Mouse (Mus musculus) T-helper 2 cell (primary cell): ENCODE results near the gene Stag1.
"Not testable (repeated sequence)": the region's sequence is repeated elsewhere in the genome, so short reads cannot be mapped to it uniquely, and the experiment has no call there.

Experiments
- in situ Hi-C: fragments of 300-600 bp; cut with MboI, MseI; formaldehyde crosslinking; loops from one replicate; pipeline ENCODE4 v1.15.1; 2025; ENCODE audit warnings: high pct_unique_total_duplicates

Gene Stag1

DNA sequence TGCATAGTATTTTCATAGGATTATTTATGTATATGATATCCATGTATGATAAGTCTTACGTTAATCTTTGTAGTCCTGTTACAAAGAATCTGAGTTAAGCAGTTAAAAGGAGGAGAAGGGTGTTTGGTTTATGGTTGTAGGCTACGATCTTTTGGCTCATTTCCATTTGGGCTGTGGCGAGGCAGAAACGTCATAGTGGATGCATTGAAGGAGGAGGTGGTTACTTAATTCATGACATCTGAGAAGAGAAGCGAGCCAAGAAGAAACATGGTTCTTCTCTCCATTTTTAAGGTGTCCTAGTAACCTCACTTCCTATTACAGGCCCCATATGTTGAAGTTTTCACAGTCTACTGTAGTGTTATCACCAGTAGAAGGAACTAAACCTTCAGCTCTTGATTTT is 72.6 kb downstream of the Stag1 start:
- in situ Hi-C loops: no loop called here

DNA sequence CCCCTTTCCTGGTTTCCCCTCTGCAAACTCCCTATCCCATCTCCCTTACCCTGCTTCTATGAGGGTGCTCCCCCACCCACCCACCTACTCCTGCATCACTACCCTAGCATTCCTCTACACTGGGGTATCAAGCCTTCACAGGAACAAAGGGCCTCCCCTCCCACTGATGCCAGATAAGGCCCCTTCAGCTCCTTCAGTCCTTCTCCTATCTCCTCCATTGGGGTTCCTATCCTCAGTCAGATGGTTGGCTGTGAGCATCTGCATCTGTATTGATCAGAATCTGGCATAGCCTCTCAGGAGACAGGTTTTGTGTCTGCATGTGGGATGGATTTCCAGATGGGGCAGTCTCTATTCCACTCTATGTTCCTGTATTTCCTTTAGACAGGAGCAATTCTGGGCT is 81.4 kb downstream of the Stag1 start:
- in situ Hi-C loops: no loop called here

DNA sequence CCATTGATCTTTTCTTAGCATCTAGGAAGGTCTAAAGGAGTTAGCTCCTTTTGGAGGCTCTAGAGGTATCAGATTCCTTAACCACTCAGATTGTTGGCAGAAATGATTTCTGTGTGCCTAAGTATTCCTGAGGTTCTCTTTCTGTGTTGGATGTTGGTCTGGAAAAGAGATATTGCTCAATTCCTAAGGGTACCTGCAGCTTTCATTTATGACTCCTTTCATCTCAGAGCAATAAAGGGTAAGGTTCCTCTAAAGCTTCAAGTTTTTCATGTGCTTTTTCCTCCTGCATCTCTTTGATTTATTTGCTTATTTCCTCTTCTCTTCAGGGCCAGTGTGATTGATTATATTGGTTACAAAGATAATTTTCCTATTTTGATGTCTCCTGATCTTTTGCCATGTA is 84.7 kb downstream of the Stag1 start:
- in situ Hi-C loops: no loop called here

DNA sequence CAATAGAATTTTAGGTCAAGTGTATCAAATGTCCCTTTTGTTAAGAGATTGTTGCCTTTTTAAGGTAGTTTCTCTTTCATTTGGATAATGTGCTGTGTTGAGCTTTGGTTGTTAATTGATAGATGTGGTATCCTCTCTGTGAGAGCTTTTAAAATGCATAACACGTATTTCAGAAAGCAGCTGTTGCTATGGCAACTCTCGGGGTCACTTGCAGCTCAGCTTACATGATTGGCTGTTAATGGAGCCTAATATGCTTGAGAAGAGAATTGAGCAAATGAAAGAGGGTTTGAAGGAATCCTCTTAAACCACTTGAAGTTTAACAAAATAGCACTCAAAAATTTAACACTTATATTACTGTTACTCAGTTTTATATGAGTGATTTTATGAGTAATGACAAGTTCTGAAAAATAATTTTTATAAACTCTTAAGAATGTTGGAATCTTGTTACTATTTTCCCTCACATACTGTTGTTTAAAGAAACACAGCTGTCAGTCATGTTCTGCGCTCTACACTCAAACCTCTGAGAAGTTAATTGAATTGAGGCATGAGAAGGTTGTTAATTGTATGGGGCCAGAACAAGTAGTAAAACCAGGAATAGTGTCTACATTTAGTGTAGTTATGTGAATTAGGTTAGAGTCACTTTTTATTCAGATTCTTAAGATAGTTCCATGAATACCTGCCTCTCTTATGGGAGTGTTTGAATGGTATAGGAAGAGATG is 88.3 kb downstream of the Stag1 start:
- in situ Hi-C loops: no loop called here

DNA sequence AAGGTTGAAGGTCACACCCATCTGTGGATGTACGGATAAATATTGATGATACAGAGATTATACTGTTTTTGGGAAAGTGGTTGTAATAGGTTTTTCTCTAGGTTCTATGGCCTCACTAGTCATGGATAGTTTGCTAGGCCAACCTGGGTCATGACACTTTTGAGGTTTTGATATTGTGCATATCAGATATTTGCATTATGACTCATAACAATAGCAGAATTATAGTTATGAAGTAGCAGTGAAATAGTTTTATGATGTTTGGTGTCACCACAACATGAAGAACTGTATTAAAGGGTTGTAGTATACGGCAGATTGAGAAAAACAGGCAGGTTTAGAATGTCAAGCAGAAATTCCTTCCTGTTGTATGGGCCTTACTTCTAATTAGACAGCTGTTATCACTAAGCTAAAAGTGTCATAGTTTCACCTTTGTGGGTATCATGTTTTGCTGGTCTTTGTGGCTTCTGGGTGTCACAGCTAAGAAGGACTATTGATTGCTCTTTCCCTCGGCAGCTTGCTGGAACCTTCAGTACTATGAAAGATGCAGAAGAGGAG is 92.2 kb downstream of the Stag1 start:
- in situ Hi-C loops: loop anchor here (5.0 kb wide), 1 partner anchor 33 kb away; no protein-coding TSS in a partner anchor

DNA sequence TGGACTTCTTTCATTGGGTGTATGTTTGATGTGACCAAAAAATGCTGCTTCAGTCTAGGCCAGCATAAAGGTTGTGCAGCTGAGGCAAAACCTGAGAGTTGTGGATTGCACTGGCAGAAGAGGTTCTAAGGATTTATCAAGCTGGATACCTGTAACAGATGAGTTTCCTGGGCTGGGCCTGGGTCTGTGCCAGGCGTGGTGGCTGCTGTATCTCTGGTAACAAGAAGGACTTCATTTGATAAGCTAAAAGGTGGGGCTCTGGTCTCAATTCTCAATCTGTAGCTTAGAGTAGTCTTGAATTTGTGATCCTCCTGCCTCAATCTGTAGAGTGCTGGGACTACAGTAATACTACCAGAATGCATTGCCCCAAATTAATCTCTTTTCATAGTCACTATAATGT is 94.6 kb downstream of the Stag1 start:
- in situ Hi-C loops: loop anchor here (5.0 kb wide), 1 partner anchor 35 kb away; no protein-coding TSS in a partner anchor

DNA sequence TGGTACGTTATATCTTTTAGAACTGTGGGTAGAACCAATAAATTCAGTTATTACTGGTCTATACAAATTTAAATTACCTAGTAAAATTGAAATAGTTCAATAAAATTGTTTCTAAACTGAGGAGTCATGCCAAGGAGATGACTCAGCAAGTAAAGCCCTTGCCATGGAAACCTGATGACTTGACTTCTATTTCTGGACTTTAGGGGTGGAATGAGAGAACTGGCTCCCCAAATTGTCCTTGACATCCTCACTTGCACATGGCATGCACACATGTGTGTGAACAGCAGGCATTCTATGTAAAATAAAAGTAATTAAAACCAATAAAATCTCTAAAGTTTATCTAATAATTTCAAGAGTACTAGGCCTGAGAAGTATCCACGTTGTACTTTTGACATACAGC is 98.9 kb downstream of the Stag1 start:
- in situ Hi-C loops: no loop called here

DNA sequence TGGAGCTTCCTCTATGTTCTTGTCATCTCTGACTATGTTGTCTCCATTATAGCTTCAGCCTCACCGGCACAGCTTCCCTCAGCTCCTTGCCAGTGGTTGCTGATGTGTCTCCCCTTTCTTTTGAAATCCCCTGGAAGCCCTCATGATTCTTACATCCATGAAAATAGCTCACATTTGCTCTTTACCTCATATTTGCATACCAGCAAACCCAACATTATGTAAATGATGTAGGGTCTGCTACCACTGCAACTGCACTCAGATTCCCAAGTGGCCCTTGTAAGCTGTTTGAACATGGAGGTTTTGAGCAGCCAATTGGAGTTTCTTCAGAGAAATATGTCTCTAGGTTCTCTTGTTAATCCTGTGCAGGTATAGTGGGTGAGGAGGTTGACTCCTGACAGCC is 110.0 kb downstream of the Stag1 start:
- in situ Hi-C loops: no loop called here

DNA sequence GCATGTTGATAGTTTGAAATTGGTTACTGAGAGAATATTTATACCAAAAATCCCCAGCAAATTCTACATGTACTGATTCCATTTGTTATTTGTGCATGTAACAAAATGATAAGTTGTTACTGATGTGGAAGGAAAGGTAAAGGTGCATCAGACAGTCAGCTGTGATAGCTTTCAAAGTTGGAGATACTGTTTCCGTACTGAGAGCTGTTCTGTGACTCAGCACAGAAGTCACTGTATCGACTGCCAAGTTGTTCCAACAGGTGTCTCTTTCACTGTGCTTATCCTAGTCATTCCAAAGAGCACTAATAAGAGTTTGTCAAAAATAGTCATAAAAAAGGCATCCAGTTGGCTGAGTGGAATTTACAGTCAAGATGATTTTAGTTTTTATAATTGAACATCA is 114.1 kb downstream of the Stag1 start:
- in situ Hi-C loops: no loop called here

DNA sequence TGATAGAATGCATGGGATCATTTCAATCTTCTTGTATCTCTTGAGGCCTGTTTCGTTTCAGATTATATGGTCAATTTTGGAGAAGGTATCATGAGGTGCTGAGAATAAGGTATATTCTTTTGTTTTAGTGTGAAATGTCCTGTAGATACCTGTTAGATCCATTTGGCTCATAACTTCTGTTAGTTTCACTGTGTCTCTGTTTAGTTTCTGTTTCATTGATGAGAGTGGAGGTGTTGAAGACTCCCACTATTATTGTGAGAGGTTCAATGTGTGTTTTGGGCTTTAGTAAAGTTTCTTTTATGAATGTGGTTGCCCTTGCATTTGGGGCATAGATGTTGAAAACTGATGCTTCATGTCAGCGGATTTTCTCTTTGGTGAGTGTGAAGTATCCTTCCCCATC is 127.2 kb downstream of the Stag1 start:
- in situ Hi-C loops: loop anchor here (25.0 kb wide), 1 partner anchor 1163 kb away; the partner anchor contains the start of gene Armc8

DNA sequence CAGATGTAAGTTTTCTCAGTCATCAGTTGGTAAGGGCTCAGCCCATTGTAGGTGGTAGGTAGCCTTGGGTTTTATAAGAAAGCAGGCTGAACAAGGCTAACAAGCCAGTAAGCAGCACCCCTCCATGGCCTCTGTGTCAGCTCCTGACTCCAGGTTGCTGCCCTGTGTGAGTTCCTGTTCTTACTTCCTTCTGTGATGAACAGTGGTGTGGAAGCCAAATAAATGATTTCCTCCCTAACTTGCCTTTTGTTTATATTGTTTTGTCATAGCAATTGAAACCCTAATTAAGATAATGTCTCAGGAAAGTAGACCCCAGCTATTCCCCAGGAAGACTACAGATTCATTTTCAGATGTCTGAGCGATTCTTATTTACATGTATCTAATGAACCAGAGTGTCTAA is 134.2 kb downstream of the Stag1 start:
- in situ Hi-C loops: loop anchor here (25.0 kb wide), 1 partner anchor 1170 kb away; the partner anchor contains the start of gene Armc8

DNA sequence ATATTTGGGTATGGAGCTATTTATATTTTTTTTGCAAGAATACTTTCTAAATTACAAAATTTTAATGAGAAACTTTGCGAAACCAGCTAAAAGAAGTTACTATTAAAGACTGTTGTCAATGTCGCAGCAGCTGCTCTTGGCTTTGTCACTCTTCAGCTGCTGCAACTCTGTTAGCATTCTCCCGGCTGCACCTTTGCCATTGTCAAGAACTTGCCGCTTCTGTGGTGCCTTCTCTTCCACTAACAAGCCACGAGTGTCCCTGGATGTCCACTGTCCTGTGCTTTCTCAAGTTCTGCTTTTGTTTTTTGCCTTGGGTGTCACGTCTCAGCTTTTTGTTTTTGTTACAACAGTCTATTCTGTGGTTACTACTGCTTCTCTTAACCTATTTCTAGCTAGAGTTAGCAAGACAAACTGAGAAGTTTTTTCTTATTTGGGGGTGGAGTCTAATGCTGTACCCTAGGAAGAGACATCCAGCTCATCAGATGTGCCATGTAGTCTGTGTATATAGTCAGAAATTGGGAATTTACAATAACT is 136.4 kb downstream of the Stag1 start:
- in situ Hi-C loops: loop anchor here (25.0 kb wide), 1 partner anchor 1172 kb away; the partner anchor contains the start of gene Armc8

DNA sequence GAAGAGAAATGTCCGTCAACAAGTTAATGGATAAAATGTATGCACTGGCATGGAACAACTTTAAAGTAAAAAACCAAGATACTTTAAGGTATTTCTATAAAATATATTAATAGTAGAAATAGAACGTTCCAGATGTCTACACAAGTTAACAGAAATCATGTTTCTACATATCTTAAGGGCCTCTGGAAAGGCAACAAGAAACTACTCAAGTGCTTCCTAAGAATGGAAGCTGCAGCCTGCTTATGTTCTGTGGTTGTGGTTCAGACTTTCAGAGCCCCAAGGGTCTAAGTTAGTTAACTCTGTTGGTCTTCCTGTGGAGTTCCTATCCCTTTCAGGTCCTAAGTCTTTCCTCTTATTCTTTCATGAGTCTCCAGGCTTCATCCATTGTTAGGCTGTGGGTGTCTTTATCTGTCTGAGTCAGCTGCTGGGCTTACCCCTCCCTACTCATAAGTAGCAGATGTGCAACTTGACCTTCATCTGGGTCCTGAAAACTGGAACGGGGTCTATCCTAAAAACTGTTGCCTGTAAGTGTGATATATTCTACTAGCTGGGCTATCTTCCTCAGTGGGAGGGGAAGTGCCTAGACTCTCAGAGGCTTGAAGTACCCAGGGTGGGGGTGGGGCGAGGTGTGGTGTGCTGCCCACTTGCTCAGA is 138.5 kb downstream of the Stag1 start:
- in situ Hi-C loops: loop anchor here (25.0 kb wide), 1 partner anchor 1174 kb away; the partner anchor contains the start of gene Armc8

DNA sequence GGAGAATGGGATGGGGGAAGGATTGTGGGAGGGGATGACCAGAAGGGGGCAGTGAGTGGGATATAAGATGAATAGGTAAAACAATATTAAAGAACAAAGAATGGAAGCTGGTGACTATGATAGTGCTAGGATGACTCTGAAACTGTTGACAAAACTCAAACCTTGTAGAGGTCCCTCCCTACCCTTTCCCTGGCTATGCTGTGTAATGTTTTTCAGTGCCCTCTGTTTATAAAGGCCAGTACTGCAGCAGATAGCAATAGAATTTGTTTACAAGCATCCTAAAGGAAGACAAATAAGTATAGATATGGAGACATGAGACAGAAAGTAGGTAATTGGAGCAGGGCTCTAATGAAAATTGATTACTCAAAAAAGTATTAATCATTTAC is 139.0 kb downstream of the Stag1 start:
- in situ Hi-C loops: loop anchor here (25.0 kb wide), 1 partner anchor 1174 kb away; the partner anchor contains the start of gene Armc8

DNA sequence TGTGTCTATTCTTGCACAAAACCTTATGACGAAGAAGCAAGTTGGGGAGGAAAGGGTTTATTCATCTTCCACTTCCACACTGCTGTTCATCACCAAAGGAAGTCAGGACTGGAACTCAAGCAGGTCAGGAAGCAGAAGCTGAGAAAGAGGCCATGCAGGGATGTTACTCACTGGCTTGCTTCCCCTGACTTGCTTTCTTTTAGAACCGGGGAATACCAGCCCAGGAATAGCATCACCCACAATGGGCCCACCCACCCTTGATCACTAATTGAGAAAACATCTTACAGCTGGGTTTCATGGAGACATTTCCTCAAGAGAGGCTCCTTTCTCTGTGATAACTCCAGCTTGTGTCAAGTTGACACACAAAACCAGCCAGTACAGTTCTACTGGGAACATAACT is 179.6 kb downstream of the Stag1 start:
- in situ Hi-C loops: not testable (repeated sequence)

DNA sequence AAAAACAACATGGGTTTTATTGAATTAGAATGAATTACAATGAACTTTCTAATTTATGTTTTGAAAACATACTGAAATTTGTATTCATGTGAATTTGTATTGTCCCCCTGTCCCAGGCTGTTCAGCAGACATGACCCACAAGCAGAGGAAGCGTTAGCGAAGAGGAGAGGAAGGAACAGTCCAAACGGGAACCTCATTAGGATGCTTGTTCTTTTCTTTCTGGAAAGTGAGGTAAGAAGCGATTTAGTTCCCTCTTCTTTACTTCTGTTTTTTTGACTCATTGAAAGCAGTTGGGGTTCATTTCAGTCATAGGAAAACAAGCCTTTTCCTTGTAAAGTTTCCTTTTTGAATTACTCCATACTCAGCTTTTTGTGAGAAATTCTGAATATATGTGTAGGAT is 268.4 kb downstream of the Stag1 start:
- in situ Hi-C loops: no loop called here

DNA sequence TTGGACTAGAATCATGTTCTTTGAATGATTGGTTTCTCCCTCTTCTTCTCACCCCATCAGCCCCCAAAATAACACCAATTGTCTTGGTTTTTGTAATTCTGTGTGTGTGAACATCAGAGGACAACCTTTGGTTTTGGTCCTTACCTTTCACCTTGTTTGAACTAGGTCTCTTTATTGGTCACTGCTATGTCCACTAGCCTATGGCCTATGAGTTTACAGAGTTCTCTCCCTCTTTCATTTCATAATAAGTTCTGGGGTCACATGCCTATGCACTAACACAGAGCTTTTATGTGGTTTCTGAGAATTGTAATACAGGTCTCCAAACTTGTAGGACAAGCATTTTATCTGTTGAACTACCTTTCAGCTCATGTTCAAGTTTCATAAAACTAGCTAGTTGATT is 272.0 kb downstream of the Stag1 start:
- in situ Hi-C loops: no loop called here

DNA sequence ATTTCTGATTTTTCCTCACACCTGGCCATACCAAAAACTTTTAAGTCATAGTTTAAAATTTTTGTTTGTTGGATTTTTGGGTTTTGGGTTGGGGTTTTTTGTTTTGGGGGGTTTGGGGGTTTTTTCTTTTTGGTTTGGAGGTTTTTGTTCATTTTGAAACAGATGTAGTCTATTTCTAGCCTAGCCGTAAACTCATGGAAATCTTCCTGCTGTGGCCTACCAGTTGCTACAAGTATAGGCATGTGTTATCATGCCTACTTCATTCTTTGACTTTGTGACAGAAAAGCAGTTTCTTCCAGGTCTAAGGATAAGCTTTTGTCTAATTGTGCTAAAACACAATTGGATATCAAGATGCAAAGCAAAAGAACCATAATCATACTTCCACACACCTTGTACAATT is 298.5 kb downstream of the Stag1 start:
- in situ Hi-C loops: no loop called here

DNA sequence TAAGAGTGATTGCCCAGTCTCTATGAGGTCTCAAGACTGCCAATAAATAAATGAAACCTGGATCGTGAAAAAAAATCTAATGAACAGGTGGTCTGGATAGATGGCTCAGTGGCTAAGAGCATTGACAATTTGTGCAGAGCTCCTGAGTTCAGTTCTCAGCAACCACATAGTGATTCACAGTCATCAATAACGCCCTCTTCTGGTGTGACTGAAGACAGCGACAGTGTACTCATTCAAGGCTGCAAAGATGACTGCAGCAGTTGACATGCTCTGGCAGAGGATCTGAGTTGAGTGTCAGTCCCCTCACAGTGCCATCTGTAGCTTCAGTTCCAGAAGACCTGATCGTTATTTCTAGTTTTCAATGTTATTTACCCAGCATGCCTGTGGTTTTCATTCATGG is 300.4 kb downstream of the Stag1 start:
- in situ Hi-C loops: no loop called here

DNA sequence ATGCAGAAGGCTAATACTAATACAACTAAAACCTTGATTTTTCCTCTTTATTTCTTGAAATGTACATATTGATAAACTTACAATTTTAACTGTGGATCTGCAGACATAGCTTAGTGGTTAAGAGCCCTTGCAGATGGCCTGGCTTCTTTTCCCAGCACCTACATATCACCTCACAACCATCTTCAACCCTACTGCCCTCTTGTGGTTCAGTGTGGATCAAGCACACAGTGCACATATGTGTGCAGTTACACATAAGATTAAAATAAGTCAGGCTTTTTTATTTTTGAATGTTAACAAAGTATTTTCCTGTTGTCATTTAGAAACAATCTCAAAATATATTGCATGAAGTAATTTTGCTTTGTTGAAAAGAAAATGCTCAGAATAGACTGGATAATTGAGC is 312.8 kb downstream of the Stag1 start:
- in situ Hi-C loops: loop anchor here (5.0 kb wide), 1 partner anchor 453 kb away; no protein-coding TSS in a partner anchor

DNA sequence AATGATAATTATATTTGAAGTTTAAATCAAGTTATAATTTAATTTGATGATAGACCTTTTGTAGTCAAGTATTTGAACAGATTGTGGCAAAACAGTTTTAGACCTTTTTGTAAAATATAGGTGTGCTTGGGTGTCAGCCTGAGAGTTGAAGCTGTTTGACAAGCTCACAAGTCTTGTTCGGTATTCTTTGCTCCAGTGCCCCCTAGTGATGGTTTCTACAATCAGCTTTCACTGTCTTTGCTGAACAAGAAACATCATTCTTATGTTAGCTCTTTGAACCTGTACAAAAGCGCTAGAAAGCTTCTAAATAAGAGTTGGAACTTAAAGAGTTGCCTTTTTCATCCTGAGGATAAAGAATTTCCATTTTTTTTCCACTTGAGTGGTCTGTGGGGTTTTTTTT is 319.5 kb downstream of the Stag1 start:
- in situ Hi-C loops: no loop called here

DNA sequence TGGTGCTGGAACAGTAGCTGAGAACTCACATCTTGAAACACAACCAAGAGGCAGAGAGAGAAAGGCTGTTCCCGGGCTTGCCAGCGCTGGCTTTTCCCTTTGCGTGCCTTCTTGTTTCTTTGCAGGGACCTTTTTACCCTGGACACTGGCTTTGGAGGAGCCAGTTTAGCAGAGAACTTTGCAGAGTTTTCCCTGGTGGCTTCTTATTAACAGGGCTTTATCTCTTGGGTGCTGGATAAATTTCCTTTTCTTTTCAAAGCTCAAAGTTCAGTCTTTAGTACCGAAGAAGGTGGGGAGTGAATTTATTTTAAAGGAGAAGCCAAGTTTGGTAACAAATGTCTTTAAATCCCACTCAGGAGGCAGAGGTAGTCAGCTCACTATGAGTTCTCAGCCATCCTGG is 329.0 kb downstream of the Stag1 start:
- in situ Hi-C loops: no loop called here
